Mouse (Mus musculus): ENCODE measurements around the gene Rgcc.

DNA sequence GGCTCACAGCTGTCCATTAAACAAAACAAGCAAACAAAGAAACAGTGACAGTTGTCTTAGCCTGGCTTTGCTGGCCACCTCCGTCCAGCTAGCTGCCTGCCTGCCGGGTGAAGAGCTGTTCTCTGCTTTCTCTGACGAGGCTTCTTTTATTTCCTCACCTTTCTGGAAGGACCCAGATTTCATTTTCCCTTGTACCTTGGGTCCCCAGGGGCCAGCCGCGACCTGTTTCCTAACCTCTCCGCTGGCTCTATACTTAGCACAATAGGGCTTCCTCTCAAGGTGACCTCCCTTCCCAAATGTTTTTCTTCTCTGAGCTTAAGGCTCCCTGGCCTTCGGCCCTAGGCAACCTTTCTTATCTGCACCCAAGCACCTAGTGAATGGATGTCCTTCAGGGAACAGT is 23.5 kb downstream of the Rgcc start:
- no peak for TF ChIP-seq CTCF (IDR thresholded peaks at IDR 0.05; ENCODE audit: low read depth)
- TF ChIP-seq EP300 (optimal IDR thresholded peaks at IDR 0.05) = no peak
